Mouse (Mus musculus) liver, embryonic 14.5 days (tissue): ENCODE measurements around the gene Apobec1. TPM values are rescaled to one million over a fixed set of nuclear protein-coding genes. Genes with fewer than 3 reads are reported as not detected.
A peak's percentile ranks its signal among the peaks of the same experiment; 100 is the strongest.

ENCODE experiments used
- ATAC-seq: fragments of 200-750 bp; cut with Nextera tagmentation; 2 replicates; pipeline ENCODE4 v1.8.0; 2017; ENCODE audit warnings: moderate number of reproducible peaks, mild to moderate bottlenecking, moderate library complexity; ENCODE audit not compliant: insufficient read depth
- DNase-seq, 3 experiments: peaks; one replicate each; pipeline ENCODE4 v3.0.0-alpha.2; 2012 to 2013; ENCODE audit warnings: low read depth in 3 of 3, low spot score in 3 of 3
- H3K27ac ChIP-seq: fragments of 300-500 bp; sonication (generic); 2 replicates; pipeline ENCODE4 v1.5.1; 2014; ENCODE audit warnings: moderate library complexity, mild to moderate bottlenecking, control low read depth, inconsistent platforms
- H3K27me3 ChIP-seq: fragments of 300-500 bp; sonication (generic); 2 replicates; pipeline ENCODE4 v1.6.1; 2014; ENCODE audit warnings: mild to moderate bottlenecking, low read length, moderate library complexity; ENCODE audit not compliant: control insufficient read depth, insufficient read depth
- H3K36me3 ChIP-seq: fragments of 300-500 bp; sonication (generic); replicated peaks from 2 replicates; pipeline ENCODE4 v1.6.1; 2014; ENCODE audit warnings: low read depth; ENCODE audit not compliant: control insufficient read depth, insufficient read depth
- H3K4me1 ChIP-seq, 2 experiments: fragments of 200-500 bp in 1 of 2; fragments of 300-500 bp in 1 of 2; sonication (generic) in 1 of 2; replicated peaks; 2 replicates each; pipeline ENCODE4 v1.6.1; 2012 to 2014; ENCODE audit warnings: antibody characterized with exemption in 1 of 2, inconsistent platforms in 1 of 2, low read length in 1 of 2; ENCODE audit not compliant: control insufficient read depth in 2 of 2, insufficient read depth in 2 of 2
- H3K4me2 ChIP-seq: fragments of 300-500 bp; sonication (generic); 2 replicates; pipeline ENCODE4 v1.6.1; 2014; ENCODE audit warnings: low read depth, mild to moderate bottlenecking, control low read depth, moderate library complexity
- H3K4me3 ChIP-seq, 2 experiments: fragments of 200-500 bp in 1 of 2; fragments of 300-500 bp in 1 of 2; sonication (generic) in 1 of 2; 2 replicates each; pipeline ENCODE4 v1.5.1; 2012 to 2014; ENCODE audit warnings: low read depth in 2 of 2, low read length in 2 of 2, mild to moderate bottlenecking in 2 of 2, control low read depth in 1 of 2, inconsistent platforms in 1 of 2, moderate library complexity in 1 of 2; ENCODE audit not compliant: insufficient read depth in 1 of 2
- H3K9ac ChIP-seq: fragments of 300-500 bp; sonication (generic); replicated peaks from 2 replicates; pipeline ENCODE4 v1.6.1; 2014; ENCODE audit warnings: mild to moderate bottlenecking, control low read depth, moderate library complexity
- H3K9me3 ChIP-seq: fragments of 300-500 bp; sonication (generic); 2 replicates; pipeline ENCODE4 v1.6.1; 2016; ENCODE audit warnings: low read length, mixed read lengths; ENCODE audit not compliant: control insufficient read depth
- CTCF ChIP-seq: IDR thresholded peaks from 2 replicates; pipeline ENCODE4 v1.5.1; 2016; ENCODE audit warnings: antibody characterized with exemption, low read depth, control low read depth
- EP300 ChIP-seq: IDR thresholded peaks from 2 replicates; pipeline ENCODE4 v1.6.1; 2016; ENCODE audit warnings: antibody characterized with exemption, low read depth
- WGBS: fragments of 180-500 bp; shearing (Covaris S2); extraction: QIAGEN DNeasy Blood & Tissue Kit; methylation state at CpG from one replicate; pipeline ENCODE4 v1.1.7; 2014; ENCODE audit not compliant: insufficient replicate concordance; 5-methylcytosine and 5-hydroxymethylcytosine counted together
- polyA plus RNA-seq, 2 experiments: library from polyadenylated mRNA; depleted of rRNA in 1 of 2; stranded (reverse) in 1 of 2; unstranded in 1 of 2; fragments of >200 nt; fragmentation: Nextera tagmentation in 1 of 2; extraction: Ambion mirVana in 1 of 2; gene quantifications; 2 replicates each; pipeline versions ENCODE4 v1.2.1 to v1.2.3; 2012 to 2014

Apobec1 gene
- polyA plus RNA-seq, 2 experiments: 4.2 to 4.3 TPM

GRCm38 (mm10) chr6:122532883-122533302, 69.4 kb downstream of the Apobec1 start:
- no peak overlapping the region for H3K27ac ChIP-seq
- H3K4me1 ChIP-seq: no peaks in the 10 kb centered on the region
- peak overlapping the region in 1 of 2 experiments; percentile 23; a peak in 1 of 4 replicates for H3K4me3 ChIP-seq
- DNase-seq (peak in 1 of 3 experiments; percentile 2), ATAC-seq (no peak)
- H3K36me3 ChIP-seq: no peaks in the 10 kb centered on the region
- no peak overlapping the region for H3K9ac ChIP-seq
- no peak for TF ChIP-seq CTCF
- TF ChIP-seq EP300: no peak
- no peak overlapping the region for H3K4me2 ChIP-seq
- no peaks in the 10 kb centered on the region for H3K9me3 ChIP-seq
- H3K27me3 ChIP-seq: no peaks in the 10 kb centered on the region
- 5% methylated on average over 4 of the region's 4 CpGs for WGBS

GRCm38 (mm10) chr6:122531466-122532174, 70.6 kb downstream of the Apobec1 start:
- no peak overlapping the region for H3K4me2 ChIP-seq
- no peak overlapping the region for H3K4me3 ChIP-seq
- no peak overlapping the region for H3K27ac ChIP-seq
- no peak for DNase-seq
- no peaks in the 10 kb centered on the region for H3K9me3 ChIP-seq
- ATAC-seq: no peak
- WGBS: 56% methylated on average over 8 of the region's 8 CpGs
- no peak overlapping the region for H3K9ac ChIP-seq
- no peaks in the 10 kb centered on the region for H3K36me3 ChIP-seq
- TF ChIP-seq EP300 (no peak), CTCF (no peak)
- no peaks in the 10 kb centered on the region for H3K4me1 ChIP-seq
- H3K27me3 ChIP-seq: no peaks in the 10 kb centered on the region

GRCm38 (mm10) chr6:122528136-122528535, 74.1 kb downstream of the Apobec1 start:
- WGBS: 65% methylated on average over 11 of the region's 11 CpGs
- TF ChIP-seq CTCF (no peak), EP300 (no peak)
- Histone ChIP-seq H3K27me3 (no peaks in the 10 kb centered on the region), H3K4me1 (no peaks in the 10 kb centered on the region), H3K4me3 (no peak overlapping the region), H3K4me2 (no peak overlapping the region), H3K27ac (no peak overlapping the region), H3K36me3 (no peaks in the 10 kb centered on the region), H3K9me3 (no peaks in the 10 kb centered on the region), H3K9ac (no peak overlapping the region)
- ATAC-seq (no peak), DNase-seq (no peak)

Other genes with a start within 250 kb of the Apobec1 start
- gene Rimklb, start 103.7 kb downstream of the Apobec1 start, polyA plus RNA-seq (2012; rRNA removed): 0.74 and 0.78 TPM in 2 replicates
- 0.53 and 1.1 TPM in 2 replicates for gene Rimklb, start 103.7 kb downstream of the Apobec1 start, polyA plus RNA-seq (2014; fragmentation: Nextera tagmentation; extraction: Ambion mirVana)
- 0.11 TPM in 2 replicates for gene Mfap5, start 96.6 kb downstream of the Apobec1 start, polyA plus RNA-seq (2012; rRNA removed)
- gene Mfap5, start 96.6 kb downstream of the Apobec1 start, polyA plus RNA-seq (2014; fragmentation: Nextera tagmentation; extraction: Ambion mirVana): not detected in 2 replicates
- not detected in 2 replicates for gene Aicda, start 48.6 kb downstream of the Apobec1 start, polyA plus RNA-seq (2012; rRNA removed)
- not detected in 2 replicates for gene Aicda, start 48.6 kb downstream of the Apobec1 start, polyA plus RNA-seq (2014; fragmentation: Nextera tagmentation; extraction: Ambion mirVana)
- 1.5 and 1.6 TPM in 2 replicates for gene Gdf3, start 7.6 kb upstream of the Apobec1 start, polyA plus RNA-seq (2012; rRNA removed)
- gene Gdf3, start 7.6 kb upstream of the Apobec1 start, polyA plus RNA-seq (2014; fragmentation: Nextera tagmentation; extraction: Ambion mirVana): 2.2 and 2.8 TPM in 2 replicates
- not detected in 2 replicates for gene Dppa3, start 24.0 kb upstream of the Apobec1 start, polyA plus RNA-seq (2012; rRNA removed)
- gene Dppa3, start 24.0 kb upstream of the Apobec1 start, polyA plus RNA-seq (2014; fragmentation: Nextera tagmentation; extraction: Ambion mirVana): not detected in 2 replicates
- 0.01 TPM in 1 of 2 replicates, not detected in the other for gene Nanog, start 105.0 kb upstream of the Apobec1 start, polyA plus RNA-seq (2012; rRNA removed)
- gene Nanog, start 105.0 kb upstream of the Apobec1 start, polyA plus RNA-seq (2014; fragmentation: Nextera tagmentation; extraction: Ambion mirVana): not detected in 2 replicates
- 8.7 and 9.6 TPM in 2 replicates for gene Slc2a3, start 199.2 kb upstream of the Apobec1 start, polyA plus RNA-seq (2012; rRNA removed)
- 13.9 and 16.0 TPM in 2 replicates for gene Slc2a3, start 199.2 kb upstream of the Apobec1 start, polyA plus RNA-seq (2014; fragmentation: Nextera tagmentation; extraction: Ambion mirVana)
- 1.3 TPM in 2 replicates for gene Foxj2, start 217.5 kb upstream of the Apobec1 start, polyA plus RNA-seq (2012; rRNA removed)
- 1.1 and 1.3 TPM in 2 replicates for gene Foxj2, start 217.5 kb upstream of the Apobec1 start, polyA plus RNA-seq (2014; fragmentation: Nextera tagmentation; extraction: Ambion mirVana)